Mouse (Mus musculus) layer of hippocampus, postnatal 10 days (tissue): Measurements from ENCODE around the gene Clvs2. TPM values are rescaled to one million over a fixed set of nuclear protein-coding genes. Genes with fewer than 3 reads are reported as not detected.
A peak's percentile ranks its signal among the peaks of the same experiment; 100 is the strongest.

Source experiments
- DNase-seq, 2 experiments: peaks; one replicate each; pipeline ENCODE4 v3.0.0; 2021; ENCODE audit warnings: low spot score in 2 of 2
- long read RNA-seq: library from polyadenylated mRNA; stranded (forward); transcript quantifications from one replicate; pipeline ENCODE4 v2.0.0, GENCODE M21; 2023
- total RNA-seq, 2 experiments: library from RNA; stranded (reverse); gene quantifications; 2 replicates each; pipeline ENCODE4 v1.2.3; 2021

Clvs2 gene
- 10 to 100 TPM; 60.3 to 61.0 TPM for total RNA-seq
- long read RNA-seq, transcript Clvs2-202 (5 exons, 1,027 nt), result minor isoform, 8 of 34 reads
- long read RNA-seq, transcript Clvs2-201 (6 exons, 2,717 nt), result major isoform, 13 of 34 reads
- long read RNA-seq, partial matches to known transcripts, result 8 of 34 reads
- long read RNA-seq, other reads (novel, unspliced or antisense), result 5 of 34 reads

DNA sequence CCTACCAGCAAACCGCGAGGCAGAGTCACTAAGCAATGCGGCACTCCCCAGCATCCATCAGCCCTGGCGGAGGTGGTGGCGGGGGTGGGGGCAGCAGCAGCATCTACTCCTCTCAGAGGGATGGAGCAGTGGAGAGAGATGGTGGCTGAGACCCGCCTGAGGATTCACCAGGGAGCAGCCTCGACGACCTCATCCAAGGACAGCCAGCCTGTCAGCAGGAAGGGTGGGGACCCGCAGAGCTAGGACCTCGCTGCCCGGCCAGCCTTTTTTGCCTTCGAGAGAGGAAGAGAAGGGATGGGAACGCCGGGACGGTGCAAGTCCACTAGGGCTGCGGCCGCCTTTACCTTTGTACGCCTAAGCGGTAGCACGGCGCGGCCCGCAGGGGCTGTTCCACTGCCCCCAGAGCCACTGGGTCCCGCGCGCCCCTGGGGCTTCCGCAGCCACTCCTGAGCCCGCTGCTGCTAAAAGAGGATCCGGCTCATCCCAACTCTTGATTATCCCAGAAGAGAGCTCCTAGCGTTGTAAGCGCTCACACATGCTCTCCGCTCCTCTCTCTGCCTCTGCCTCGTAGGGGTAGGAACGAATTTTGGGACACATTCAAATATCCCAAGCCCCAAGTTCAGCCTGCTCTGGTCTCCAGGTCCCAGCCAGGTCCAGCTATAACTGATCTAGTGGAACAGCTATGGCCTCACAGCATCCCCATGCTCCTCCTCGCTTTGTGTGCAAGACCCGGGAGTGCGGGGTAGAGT, at the start of gene Clvs2:
Gene Clvs2, minus strand, starts transcription at position 639 of the 749 bp plus-strand sequence.
- peak; percentile 79 to 84 for DNase-seq

DNA sequence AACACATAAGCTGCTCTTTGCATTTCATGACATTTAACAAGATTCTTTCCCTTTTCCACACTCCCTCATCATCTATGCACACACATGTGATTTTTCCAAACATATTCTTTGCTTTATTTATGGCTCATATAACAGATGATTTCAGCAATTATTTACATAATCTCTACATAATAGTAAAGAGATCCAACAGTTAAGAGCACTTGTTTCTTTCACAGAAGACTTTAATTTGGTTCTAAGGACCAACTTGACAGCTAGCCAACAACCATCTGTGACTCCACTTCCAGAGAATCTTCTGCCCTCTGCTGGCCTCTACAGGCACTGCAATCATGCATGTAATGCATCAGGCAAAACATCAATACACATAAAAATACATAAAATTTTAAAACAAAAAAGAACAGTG, 28.6 kb upstream of the Clvs2 start:
- DNase-seq, result peak; percentile 89 to 90

DNA sequence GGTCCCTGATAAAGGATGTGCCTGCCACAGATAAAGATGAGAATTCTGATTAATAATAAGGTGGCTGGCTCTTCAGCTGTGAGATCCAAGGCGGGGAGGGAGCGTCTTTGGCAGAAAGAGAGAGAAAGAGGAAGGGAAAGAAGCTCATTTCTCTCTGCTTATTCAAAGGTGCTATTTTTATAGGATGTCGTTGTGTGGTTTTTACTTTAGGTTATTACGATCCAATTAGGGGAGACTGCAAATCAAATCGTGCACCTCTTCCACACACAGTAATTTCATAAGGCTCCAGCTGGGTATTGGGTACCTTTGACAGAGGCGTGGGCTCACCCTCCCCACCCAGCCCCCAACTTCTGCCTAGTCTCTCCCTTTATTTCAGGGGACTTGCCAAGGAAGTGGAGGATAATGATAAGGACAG, 985 bp downstream of the Clvs2 start:
- peak; percentile 25 to 45 for DNase-seq

DNA sequence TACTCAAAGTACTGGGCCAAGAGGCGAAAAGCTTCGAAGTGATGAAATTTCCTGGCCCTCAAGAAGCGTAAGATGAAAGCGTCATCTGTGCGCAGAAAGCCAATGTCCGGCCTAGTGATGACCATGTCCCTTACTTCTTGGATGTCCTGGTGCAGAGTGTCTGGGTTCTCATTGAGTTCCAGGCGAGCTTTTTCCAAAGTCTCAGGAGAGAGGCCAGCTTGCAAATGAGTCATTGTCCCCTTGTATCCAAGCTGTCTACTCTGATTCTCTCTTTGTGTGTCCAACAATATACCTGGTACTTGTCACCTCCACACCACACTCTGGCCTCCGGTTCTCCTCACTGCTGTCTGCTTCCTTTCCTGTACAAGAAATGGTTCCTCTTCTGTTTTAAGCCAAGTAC, 1.9 kb downstream of the Clvs2 start:
- peak in 1 of 2 experiments; percentile 36 for DNase-seq

DNA sequence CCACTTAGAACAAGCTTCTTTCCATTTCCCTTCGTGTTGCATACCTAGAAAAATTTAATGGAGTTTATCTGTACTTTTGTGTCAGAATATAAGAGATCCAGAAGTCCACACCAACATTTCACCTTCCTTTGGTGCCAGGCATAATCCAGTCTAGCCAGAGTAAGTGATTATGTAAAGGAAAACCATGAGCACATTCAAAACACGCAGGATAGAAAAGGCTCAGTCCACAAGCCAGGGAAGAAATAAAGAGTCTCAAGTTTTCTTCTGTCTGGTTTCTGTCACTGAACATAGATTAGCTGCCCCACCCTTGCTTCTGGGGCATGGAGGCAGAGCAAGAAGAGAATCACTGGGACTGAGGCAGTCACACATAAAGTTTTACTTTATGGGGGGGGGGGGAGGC, 8.4 kb downstream of the Clvs2 start:
- DNase-seq, result no peak

DNA sequence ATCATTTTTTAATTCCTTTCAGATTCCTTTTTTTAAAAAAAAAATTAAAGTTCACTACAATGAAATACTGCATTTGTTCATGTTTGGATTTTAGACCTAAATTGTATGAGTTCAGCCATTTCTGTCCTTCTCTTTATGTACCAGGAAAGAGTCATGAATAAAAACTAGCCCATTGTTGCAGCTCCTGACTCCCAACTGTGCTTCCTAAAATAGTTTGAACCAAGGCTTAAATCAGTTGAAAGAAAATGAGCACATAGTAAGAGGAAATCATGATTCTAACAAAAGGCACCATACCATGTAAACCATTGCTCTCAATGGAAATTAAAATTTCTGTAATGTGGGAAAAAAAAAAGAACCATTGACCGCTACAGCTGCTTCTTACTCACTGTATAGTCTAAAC, 11.4 kb downstream of the Clvs2 start:
- DNase-seq, result no peak

DNA sequence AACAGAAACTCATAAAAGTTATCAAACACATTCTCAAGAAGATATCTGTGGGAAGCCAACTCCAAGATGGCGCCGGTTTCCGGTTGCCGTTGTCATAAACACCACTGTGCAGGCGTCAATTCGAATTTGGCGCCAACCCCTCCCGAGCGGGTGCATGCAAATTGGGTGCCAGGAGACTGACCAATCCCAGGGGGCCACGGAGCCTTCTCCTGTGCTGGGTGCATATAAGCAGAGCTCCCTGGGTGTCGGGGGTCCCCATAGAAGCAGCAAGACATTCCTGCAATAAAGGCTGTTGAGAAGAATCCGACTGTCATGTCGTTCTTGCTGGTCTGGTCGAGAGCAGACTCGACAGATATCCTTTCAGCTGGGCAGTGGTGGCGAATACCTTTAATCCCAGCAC, 31.8 kb downstream of the Clvs2 start:
- DNase-seq, result no peak

DNA sequence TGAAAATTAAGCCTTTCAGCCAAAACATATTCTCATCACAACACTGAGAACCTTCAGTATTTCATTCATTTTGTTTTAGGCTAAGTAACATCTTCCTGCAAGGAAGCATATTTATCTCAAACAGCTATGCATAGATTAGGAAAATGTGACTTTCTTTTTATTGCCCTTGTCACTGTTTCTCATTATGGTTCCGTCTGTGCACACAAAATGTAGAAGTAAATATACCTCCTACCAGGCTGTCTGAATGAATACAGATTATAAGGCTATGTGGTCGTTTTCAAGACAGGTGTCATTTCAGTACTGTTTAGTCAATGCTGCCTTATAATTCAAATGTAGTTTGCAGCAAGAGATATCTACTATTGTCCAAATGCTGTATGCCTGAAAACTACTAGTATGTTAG, 35.8 kb downstream of the Clvs2 start:
- no peak for DNase-seq

DNA sequence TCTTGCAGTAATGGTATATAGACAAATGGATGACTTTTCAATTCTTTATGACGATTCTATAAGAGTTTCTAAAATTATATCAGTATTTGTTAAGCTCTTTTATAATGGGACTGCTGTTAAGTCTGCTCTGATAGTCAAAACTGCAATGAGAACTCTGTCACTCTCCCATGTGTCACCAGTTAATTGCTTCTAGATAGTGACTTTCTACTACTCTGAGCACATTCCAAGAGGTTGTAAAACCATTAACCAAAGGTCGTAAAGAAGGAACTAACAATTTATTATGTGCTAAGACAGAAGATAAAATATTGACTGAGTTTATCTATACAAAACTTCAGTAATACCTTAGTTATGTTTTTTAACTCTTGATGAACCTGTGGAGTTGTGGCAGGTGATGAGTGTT, 37.5 kb downstream of the Clvs2 start:
- DNase-seq, result no peak

DNA sequence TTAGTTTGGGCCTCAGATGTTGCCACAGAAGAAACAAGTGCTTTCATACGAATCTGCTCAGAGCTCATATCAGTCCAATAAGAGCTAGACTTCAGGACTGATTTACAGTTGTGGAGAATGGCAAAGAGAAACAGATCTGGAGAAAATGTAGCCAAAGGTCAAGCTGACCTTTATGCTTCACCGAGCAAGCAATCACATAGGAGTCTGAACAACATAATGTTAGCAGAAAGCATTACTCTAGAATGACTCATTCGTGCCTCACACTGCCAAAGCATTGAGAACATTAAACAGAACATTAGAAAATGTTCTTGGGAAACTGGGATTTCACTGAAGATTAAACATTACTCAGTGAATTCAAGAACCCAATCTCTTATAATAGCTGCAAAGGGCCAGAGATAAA, 66.5 kb downstream of the Clvs2 start:
- no peak for DNase-seq

DNA sequence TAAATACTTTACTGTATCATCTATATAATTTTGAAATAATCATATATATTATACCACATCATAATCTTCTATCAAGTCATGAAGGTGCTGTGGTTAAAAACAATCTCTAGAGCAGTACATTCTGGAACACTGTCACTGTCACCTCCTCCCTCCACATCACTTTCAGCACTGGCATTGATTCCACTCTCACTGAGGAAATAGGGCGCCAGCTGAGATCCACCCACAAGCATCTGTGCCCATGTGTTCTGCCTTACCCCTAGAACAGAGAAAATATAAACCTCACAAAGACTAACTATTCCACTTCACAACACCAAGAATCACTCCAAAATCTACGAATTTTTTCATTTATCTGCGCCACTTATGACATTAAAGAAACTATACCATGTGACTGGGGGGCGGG, 84.2 kb downstream of the Clvs2 start:
- peak; percentile 71 to 74 for DNase-seq

Other genes with a start within 250 kb of the Clvs2 start
- gene Sult3a2, start 161.9 kb upstream of the Clvs2 start, total RNA-seq, result under 1 TPM in 1 of 2 experiments, not detected in 1; 0.43 TPM
- not detected for gene Sult3a1, start 233.0 kb upstream of the Clvs2 start, total RNA-seq